ENCODE assay signal across 10 mouse cellular contexts in genomic region chr6:125620764-125621163, GRCm38 (mm10).
A peak's percentile ranks its signal among the peaks of the same experiment; 100 is the strongest.
DNase-seq lines count a peak whose midpoint lies in the region; ATAC-seq and TF ChIP-seq lines count a peak whose summit lies in the region.
"Had no signal": no experiment of that assay in that cellular context is flagged by ENCODE, and none has a peak within 500 bp of the region (broad histone marks: within the 10 kb centered on the region; RNA-seq: fewer than 3 reads in every experiment).

No protein-coding gene starts in this region.

- no peak for ATAC-seq in cerebellum, adult (ENCODE audit: insufficient number of reproducible peaks, low FRiP score, low TSS enrichment)
- no peak for ATAC-seq in lung, postnatal 0 days

- no peak for TF ChIP-seq EP300 in lung, postnatal 0 days (IDR thresholded peaks at IDR 0.05)

- no peak overlapping the region for H3K9ac ChIP-seq in lung, postnatal 0 days (replicated peaks; ENCODE audit: low read depth)

- peak; percentile 34 to 45 for DNase-seq in cerebellum, postnatal 36 days
- DNase-seq in lung, postnatal 0 days (ENCODE audit: low spot score): peak; percentile 72
- no peak for DNase-seq in lung, postnatal 14 days
- DNase-seq in layer of hippocampus, postnatal 14 days (ENCODE audit: low spot score in 2 of 2): peak; percentile 44 to 71
- peak; percentile 57 to 68 for DNase-seq in right cerebral cortex, adult 2 months (ENCODE audit: low spot score in 2 of 2)
- DNase-seq in T-cell, adult 2 months (ENCODE audit: low spot score): no peak
- DNase-seq in heart, adult 9 months (ENCODE audit: low spot score in 2 of 2): no peak

- no peak overlapping the region for H3K4me2 ChIP-seq in lung, postnatal 0 days (replicated peaks; ENCODE audit: low read depth, low read length)

- H3K36me3 ChIP-seq in lung, postnatal 0 days (ENCODE audit: insufficient read depth, low read length): no peaks in the 10 kb centered on the region
- H3K36me3 ChIP-seq: G1E had no signal

- 34% methylated on average over 6 of the region's 6 CpGs for WGBS in lung, postnatal 0 days

- no peaks in the 10 kb centered on the region for H3K27me3 ChIP-seq in lung, postnatal 0 days (replicated peaks; ENCODE audit: insufficient read depth, low read length)
- H3K27me3 ChIP-seq: megakaryocyte, embryonic 14.5 days had no signal

- peak; percentile 83 for TF ChIP-seq CTCF in lung, postnatal 0 days (IDR thresholded peaks at IDR 0.05)

- H3K4me1 ChIP-seq in lung, postnatal 0 days (ENCODE audit: insufficient read depth, low read depth, low read length): no peaks in the 10 kb centered on the region

- H3K9me3 ChIP-seq in lung, postnatal 0 days (ENCODE audit: low read length): no peaks in the 10 kb centered on the region
- H3K9me3 ChIP-seq: megakaryocyte, embryonic 14.5 days had no signal

- no peak overlapping the region for H3K27ac ChIP-seq in lung, postnatal 0 days (ENCODE audit: low read length)

- no peak overlapping the region for H3K4me3 ChIP-seq in lung, postnatal 0 days (ENCODE audit: low read depth, low read length)
- H3K4me3 ChIP-seq: megakaryocyte, embryonic 14.5 days had no signal

Comparison
In these comparisons a context has a peak if more than half of its experiments do, and no peak if none do; other contexts are left out.
1. DNase-seq: peak in cerebellum, postnatal 36 days (2 of 2), lung, postnatal 0 days (single experiment), layer of hippocampus, postnatal 14 days (2 of 2) and right cerebral cortex, adult 2 months (2 of 2); none in lung, postnatal 14 days (single experiment), T-cell, adult 2 months (single experiment) and heart, adult 9 months (0 of 2).